Mouse (Mus musculus) layer of hippocampus, postnatal 10 days (tissue): ENCODE data around the gene Snrpb2. TPM values are rescaled to one million over a fixed set of nuclear protein-coding genes. Genes with fewer than 3 reads are reported as not detected.
A peak's percentile ranks its signal among the peaks of the same experiment; 100 is the strongest.

Experiments
- DNase-seq, 2 experiments: peaks; one replicate each; pipeline ENCODE4 v3.0.0; 2021; ENCODE audit warnings: low spot score in 2 of 2
- long read RNA-seq: library from polyadenylated mRNA; stranded (forward); transcript quantifications from one replicate; pipeline ENCODE4 v2.0.0, GENCODE M21; 2023
- total RNA-seq, 2 experiments: library from RNA; stranded (reverse); gene quantifications; 2 replicates each; pipeline ENCODE4 v1.2.3; 2021

Snrpb2 gene
- 10 to 100 TPM; 49.1 to 52.0 TPM for total RNA-seq
- long read RNA-seq, transcript Snrpb2-201 (7 exons, 2,061 nt): major isoform, 53 of 62 reads
- long read RNA-seq, partial matches to known transcripts: 7 of 62 reads
- long read RNA-seq, other reads (novel, unspliced or antisense): 2 of 62 reads

DNA sequence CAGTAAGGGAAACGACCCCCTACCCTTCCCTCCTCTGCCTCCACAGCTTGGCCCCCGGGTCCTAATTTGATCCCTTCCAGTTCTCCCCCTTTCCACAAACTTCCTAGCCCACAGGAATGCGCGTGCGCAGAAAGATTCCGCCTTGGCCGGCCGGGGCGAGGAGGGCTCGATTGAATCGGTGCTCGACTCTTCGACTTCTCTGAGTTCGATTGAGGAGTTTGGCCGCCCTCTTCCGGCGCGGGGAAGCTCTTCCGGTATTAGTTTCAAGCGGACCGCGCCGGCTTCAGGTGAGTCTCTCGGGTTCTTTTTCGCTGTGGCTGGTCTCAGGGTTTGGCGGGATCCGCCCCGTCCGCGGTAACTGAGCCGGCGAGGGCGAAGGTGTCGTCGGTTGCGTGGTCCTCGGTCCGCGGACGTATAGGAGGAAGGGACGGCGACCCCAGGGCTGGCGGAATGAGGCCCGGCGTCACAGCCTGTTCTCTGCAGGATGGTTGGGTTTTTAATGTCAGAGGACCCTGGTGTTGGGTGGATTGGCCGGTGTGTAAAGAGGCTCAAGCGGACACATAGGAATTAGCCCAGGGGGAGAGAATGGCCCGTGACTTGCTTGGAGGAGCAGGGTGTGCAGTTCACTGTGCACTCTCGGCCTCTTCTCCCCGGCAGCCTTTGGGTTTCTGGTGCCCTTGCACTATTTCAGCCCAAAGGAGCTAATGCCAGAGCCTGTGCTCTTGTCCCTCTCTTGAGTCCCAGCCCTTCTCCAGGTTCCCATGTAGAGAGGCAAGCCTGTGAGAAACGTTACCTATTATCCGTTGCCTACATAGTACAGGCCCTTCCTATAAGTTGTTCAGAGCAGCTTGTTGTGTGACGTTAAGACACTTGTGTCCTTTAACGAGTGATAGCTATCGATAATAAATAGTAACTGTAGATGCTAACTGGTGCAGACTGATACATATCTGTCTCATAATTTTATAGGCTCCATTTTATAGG lies at the start of gene Snrpb2:
Gene Snrpb2, plus strand, starts transcription at position 228 of the 981 bp plus-strand sequence.
- peak; percentile 84 to 91 for DNase-seq

DNA sequence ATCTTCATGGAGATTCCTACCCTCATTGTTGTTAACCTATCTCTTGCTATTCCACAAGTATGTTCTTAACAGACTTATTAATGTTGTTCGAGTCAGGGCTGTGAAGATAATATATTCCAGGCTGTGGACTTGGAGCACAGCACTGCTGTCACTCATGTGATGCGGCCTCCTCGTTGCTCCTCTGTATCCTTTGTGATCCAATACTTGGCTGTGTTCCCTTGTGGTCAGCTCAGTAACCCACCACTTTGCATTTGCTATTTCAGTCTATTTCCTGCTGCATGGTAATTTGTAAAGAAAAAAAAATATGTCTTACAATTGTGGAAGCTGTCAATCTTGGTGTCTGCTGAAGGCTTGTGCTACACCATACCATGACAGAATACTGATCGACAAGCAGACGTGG lies 49.8 kb upstream of the Snrpb2 start:
- no peak for DNase-seq

DNA sequence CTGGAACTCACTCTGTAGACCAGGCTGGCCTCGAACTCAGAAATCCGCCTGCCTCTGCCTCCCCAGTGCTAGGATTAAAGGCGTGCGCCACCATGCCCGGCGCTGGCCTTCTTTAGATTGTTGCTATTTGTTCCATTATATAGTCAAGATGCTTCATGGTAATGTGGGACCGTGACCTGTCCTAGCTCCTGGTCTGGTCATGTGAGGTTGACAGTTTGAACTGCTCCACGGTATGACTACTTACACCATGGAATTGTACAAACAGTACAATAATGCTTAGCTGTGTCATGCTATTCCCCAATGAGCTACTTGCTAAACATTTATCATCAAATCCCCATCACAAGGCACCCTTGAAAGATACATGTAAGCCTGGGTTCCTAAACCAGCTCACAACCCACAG lies 44.8 kb upstream of the Snrpb2 start:
- DNase-seq: no peak

DNA sequence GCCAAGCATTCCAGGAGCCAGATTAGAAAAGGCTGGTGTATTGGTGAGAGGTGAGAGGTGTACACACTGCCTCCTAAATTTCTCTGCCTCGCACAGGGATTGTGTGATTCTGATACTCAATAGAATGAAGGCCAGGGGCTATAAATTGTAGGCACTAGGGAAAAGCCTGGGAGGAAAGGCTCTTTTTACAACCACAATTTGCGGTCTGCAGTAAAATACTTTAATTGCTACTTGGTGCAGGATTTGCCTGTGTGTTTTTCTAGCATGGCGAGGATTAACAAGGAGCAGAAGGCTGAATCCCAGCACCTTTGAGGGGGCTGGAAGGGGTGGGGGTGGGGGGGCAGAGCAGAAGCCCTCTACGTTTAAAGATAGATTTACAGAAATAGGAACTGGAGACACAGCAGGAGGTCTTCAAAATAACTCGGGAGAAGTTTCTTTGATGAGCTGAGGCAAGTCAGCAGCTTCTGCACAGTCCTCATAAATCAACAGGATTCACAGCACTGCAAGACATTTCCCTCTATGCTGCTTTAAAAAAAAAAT lies 44.2 kb upstream of the Snrpb2 start:
- DNase-seq: no peak

DNA sequence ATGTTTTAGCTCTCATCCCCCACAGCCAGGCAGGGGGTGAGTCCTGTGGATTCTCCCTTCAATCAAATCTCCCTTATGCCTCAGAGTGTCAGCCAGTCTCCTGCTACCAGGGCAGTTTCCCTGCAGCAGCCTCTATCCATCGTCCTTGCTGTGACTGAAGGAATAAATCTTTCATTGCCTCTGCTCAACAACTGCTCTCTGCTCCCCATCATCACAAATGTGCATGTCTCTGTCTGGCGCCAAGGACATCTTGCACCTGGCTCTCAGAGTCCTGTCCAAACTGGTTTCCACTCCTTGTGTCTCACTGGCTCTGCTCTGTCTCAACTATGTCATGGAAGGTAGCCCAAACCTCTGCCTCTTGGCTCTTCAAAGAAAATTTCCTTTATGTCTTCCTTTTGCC lies 43.1 kb upstream of the Snrpb2 start:
- no peak for DNase-seq

DNA sequence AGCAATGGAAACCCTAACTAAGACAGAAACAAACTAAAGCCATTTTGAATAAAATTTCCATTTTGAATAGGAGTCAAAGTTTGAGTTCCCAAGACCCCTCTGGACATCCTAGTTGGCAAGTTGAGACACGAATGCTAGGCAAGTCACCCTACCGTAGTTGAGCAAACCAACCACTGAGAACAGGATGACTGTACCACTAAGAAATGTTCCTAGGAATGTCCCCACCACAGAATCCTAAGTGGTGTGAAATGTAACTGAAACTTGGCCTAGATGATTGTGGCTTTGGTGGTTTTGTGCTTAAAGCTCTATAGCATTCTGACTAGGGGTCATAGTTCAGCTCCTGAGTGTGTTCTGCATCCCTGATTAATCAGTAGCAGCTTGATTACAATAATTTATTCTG lies 39.5 kb upstream of the Snrpb2 start:
- DNase-seq: no peak

DNA sequence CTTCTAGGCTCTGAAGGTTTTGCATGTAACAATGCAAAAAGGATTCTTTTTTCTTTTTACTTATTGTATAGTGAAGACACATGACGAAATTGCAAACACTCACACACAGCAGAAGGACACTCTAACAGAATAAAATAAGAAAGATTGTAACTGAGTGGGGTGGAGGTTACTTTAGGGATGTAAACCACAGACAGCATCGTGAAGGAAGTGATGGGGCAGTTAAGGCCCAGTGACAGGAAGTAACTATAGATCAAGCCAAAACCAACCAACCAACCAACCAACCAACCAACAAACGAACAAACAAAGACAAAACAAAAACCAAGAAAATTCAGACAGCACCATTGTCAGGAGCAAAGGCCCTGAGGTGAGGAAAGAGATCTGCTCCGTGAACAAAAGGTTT lies 38.6 kb upstream of the Snrpb2 start:
- DNase-seq: no peak

DNA sequence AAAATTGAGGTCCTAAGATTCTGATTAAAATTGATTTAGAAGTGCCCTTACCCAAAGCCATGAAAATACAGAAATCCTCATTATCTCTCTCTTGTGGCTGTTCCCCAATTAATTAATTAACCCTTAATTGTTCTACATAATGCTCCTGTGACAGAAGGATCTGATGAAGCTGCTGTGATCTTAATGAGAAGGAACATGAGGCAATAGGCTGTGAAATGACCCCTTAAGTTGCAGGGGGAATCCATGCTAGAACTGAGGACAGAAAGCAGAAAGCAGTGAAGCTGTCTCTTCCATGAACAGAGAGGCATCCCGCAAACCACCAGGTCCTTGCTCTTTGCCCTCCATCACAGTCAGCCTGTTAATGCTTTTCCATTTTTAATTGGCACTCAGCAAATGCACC lies 31.6 kb upstream of the Snrpb2 start:
- no peak for DNase-seq

DNA sequence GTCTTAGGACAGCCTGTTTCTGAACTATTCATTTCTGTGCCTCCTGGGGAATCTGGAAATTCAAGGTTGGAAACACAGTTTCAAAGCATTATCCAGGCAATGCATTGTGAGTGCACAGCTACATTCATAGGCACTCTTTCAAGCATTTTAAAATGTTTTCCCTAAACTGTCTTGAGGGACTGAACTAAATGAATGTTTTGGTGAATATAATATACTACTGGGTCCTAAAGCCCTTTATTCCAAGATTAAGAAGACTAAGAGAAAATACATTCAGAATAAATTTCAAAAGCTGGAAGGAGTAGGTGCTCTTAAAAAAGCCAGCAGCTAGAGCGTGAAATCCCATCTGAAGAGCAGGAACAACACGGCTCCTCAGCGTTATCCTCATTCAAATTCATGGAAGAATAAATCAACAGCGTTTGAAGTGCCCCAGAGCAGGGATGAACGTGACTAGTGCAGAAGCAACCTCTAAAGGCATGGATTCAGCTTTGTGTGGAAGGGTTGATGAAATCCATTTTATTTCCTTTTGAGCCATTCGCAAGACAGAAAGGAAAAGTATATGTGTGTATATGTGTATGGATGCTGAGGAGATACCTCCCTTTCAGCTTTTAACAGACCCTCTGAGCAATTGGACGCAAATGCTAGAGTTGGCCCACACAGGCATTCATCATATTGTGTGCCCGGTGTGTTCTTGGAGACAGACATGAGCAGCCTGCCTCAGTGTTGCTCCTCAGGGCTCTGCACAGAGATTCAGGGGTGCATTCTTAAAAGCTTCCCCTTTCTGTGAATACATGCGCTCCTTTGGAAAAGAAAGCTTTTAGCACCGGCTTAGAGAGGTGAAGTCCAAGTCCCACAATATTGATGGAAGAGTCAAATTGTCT lies 30.2 kb upstream of the Snrpb2 start:
- DNase-seq: peak in 1 of 2 experiments; percentile 14

DNA sequence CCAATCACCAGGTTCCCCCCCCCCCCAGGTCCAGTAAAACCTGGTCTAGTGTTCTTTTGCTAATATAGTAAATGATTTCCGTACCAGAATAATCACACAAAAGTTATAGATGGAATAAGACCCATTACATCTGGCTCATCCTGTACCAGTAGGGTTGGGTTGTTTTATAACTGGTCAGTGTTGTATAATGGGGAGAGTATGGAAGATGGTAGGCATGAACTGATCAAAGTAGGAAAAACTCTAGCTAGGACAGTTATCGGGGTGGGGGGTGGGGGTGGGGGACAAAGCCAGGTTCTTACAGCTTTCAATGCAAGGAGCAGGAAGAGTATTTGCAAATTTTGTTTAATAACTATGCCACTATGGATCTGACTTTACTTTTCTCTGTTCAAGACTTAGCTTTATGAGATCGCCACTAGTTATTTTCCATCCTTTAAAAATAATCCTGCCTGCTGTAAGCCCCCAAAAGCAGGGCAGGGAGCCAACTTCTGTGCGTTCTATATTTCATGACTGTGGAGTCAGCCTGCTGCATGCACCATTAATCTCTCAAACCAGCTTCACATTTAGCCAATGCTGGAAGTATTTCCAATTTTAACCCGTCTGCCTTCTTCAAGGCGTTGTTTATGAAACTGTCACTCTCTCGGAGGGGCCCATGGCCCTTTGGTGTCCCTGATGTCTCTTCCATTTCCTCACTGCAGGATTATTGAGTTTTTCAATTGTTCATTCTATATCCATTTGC lies 28.3 kb upstream of the Snrpb2 start:
- DNase-seq: peak in 1 of 2 experiments; percentile 17

DNA sequence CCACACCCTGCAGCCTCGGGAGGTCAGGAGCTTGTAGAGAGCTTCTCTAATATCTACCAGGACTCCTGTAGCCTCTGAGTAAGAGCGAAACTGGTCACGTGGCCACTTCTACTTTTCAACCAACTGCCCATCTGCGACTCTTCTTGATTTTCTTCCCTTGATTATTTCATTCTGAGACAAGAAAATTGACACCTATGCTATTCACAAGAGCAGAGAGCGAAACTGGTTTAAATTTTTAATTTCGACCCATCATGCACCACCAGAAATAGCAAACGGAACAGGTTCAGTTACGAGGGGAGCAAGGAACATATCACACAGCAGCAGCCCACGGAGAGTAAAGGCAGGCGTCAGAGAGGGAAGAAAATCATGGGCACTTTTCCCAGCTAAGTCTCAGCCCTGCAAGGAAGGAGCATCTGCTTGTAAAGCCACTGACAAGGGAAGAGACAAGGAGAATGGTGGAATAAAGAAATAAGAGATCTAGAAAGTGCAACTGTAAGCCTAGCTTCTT lies 27.7 kb upstream of the Snrpb2 start:
- DNase-seq: no peak

DNA sequence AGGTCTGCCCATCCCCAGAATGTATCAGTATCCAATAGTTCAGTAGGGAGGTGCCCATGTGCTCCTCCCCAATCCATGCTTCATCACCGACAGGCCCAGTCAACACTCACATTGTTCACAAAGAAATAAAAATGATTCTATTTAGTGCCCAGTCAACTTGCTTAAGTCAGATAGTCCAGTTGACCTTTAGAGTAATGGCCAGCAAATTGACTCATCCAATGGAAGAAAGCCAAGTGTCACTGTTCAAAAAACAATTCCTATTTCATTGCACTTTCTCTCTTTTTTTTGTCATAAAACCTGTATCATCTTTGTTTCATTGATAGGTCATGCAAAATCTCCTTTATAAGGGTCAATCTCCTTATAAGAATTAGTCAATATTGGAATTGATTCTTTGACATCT lies 21.2 kb upstream of the Snrpb2 start:
- no peak for DNase-seq

DNA sequence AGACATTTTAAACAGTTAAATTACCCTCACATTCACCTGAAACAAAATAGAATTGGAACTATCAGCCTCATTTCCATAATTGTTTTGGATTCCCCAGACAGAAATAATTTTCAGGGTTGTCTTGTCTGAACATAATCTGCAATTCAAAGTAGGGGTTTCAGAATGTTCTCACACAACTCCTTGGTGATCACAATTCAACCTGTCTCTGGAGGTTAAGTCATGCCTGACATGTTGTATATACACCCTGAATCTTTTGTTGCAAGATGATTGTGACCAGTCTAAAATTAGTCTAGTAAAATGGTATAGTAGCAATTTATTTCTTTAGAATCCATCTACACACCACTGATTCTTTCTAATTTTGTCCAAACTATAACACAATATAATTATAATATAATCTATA lies 7.6 kb upstream of the Snrpb2 start:
- DNase-seq: no peak

DNA sequence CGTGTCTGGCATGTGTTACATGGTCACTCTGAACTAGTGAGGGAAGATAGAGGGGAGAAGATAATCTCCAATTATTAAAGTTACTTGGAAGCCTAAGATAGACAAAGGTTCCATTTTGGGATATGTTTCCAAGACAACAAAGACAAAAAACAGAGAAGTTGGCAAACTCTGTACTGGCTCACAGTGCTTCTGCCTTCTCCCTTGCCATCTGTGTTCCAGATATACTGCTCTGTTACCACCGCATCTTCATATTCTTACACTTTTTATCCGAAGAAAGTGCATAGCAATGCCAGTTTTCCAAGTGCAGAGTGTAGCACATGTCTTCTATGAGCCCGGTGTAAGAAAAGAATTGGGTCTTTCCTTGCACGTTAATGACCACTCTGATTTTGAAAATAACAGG lies 6.1 kb upstream of the Snrpb2 start:
- DNase-seq: no peak

DNA sequence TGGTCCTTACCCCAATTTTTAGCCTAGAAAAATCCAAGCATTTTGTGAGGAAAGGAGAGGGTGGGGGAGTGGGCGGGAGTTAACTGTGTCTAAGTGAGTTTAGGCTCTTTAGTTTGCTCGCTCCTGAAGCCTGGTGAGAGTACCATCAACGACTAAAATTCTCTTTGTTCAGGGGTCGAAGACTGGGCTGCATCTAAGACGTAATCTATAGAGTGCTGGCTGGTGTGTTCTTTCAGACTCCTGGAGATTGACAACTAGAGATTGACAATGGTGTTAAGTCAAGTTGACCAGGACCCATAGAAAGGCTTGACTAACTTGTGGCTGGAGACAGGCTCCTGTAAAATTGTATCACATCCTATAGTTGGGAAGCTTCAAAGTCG lies 417 bp upstream of the Snrpb2 start:
- no peak for DNase-seq

DNA sequence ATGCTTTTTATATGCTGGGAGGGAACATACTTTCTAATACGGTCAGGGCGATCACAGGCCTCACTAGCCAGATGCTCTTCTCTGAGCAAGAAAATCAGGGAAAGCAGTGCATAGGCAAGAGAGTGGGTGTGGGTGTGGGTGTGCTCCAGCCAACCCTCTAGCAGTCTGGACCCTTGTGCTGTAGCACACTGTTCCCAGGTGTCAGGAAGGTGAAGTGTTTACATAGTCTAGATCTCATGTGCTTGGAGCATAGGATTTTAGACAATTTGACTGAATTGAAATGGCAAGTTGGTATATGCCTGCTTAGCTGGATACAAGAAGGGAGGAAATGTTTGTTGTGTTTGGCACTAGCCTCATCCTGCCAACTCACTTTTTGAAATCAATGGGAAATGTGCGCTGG lies 3.1 kb downstream of the Snrpb2 start:
- no peak for DNase-seq

DNA sequence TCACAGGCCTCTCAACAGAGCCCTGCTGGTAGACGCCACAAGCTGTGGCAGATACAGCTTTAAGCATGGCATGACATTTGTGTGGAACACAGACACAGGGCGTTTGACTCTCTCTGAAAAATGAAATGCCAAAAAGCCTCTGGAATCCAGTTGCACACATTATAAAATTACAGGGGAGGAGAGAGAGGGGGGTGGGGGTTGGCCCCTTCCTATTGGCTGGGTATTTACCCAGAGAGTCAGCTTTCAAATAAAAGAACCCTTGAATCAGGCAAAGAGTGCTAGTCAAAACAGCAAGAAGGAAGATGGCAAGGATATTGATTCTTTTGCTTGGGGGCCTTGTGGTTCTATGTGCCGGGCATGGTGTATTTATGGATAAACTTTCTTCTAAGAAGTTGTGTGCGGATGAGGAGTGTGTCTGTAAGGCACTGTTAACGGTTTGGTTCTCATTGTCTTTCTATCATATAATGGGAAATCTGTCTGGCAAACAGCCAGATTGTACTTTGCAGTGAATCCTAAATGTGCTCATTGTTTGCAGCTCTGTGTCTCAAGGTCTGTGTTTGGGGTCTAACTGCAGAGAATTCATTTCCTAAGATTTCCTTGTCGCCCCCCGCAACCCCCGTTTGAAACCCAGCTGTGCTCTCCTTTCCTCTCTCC lies 15.5 kb downstream of the Snrpb2 start, which contains the start of gene Otor:
Gene Otor, plus strand, starts transcription at position 276 of the 654 bp plus-strand sequence.
- no peak for DNase-seq

DNA sequence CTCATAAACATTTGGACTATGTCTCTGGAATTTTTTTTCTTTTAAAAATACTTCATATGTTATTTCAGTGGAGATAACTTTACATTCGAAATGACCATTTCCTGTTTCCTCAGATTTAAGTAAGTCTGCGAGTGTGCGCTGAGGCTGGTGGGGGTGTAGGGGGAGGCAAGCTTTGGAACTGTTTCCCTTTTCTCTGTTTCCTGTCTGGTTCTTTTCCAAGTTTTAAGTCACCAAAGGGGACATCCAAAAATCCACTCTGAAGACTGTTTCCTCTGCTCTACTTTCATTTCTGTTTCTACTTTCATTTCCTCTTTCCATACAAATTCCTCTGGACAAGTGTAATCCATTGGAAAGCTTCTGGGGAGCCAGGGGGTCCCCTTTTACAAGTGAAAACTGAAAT lies 18.9 kb downstream of the Snrpb2 start:
- DNase-seq: no peak

DNA sequence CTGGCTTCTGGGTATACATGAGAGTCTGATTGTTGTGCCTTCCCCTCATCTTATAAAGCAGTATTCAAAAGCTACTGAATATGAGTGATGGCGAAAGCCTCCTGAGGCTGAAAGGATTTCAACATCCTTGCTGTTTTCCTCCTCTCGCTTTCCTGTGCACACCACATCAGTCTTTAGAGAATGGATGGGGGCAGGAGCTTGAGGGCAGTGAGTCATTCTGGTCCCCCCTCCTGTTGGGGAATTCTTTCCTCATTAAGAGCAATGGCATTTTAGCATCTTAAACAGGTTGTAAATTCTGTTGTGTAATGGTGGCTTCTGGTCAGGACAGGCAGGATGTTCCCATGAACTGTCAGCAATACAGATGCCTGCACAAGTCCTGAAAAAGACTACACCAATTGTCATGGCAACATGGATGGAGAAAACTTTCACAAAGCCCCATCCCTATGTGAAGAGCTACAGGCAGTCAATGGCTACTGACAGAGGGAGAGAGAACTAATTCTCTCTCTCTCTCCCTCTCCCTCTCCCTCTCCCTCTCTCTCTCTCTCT lies 22.1 kb downstream of the Snrpb2 start:
- DNase-seq: no peak

DNA sequence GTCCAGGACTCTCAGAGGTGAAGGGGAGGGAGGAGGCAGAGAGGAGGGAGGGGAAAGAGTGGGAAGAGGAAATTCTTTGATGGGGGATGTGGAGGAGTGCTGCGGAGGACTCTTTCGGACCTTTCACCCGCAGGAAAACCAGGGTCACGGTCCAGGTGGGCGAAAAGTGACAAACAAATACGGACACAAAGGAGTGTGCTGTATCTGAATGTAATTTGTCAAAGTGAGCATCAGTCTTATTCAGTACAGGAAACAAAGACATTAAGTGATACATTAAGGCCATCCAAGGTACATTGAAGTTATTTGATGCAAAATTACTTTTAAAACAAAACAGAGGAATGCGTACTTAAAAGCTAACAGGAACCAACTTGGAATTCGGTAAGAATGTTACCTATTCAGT lies 27.0 kb downstream of the Snrpb2 start:
- no peak for DNase-seq
